Mouse (Mus musculus) megakaryocyte progenitor cell, adult 5-6 weeks (primary cell): Measurements from ENCODE around the gene Myo1b. TPM values are rescaled to one million over a fixed set of nuclear protein-coding genes. Genes with fewer than 3 reads are reported as not detected.

Experiments
- ATAC-seq: replicated peaks from 2 replicates; pipeline ENCODE4 v1.8.0; 2016; ENCODE audit warnings: mild to moderate bottlenecking, moderate TSS enrichment, inconsistent platforms; ENCODE audit not compliant: poor library complexity
- total RNA-seq, 2 experiments: library from RNA; stranded (forward) in 1 of 2; stranded (reverse) in 1 of 2; fragments of 157-497, 149-512 nt in 1 of 2; fragments of 200-1000 nt in 1 of 2; gene quantifications; 2 replicates each; pipeline versions ENCODE4 v1.2.3 to v1.2.4; 2015 to 2017

Myo1b gene
- total RNA-seq (2015) (2.0 and 3.3 TPM in 2 replicates), total RNA-seq (2017) (5.2 and 5.8 TPM in 2 replicates)

- peak; percentile 72 for ATAC-seq
These were observed at the start of gene Myo1b for GRCm38 (mm10) chr1:51915576-51916156. Gene Myo1b (minus strand): TSS chr1:51916071.

GRCm38 (mm10) chr1:51964647-51965046 is 48.8 kb upstream of the Myo1b start:
- peak; percentile 80 for ATAC-seq

- no peak for ATAC-seq
These were observed 31.2 kb upstream of the Myo1b start for GRCm38 (mm10) chr1:51947116-51947515.

- ATAC-seq = peak; percentile 86
These were observed 28.9 kb upstream of the Myo1b start for GRCm38 (mm10) chr1:51944755-51945154.

GRCm38 (mm10) chr1:51938357-51938756 is 22.5 kb upstream of the Myo1b start:
- ATAC-seq = peak; percentile 25; the same call in 1 of the 2 replicates

GRCm38 (mm10) chr1:51935006-51935405 is 19.1 kb upstream of the Myo1b start:
- ATAC-seq = no peak

- ATAC-seq = peak; percentile 80
These were observed 18.5 kb upstream of the Myo1b start for GRCm38 (mm10) chr1:51934176-51934924.

- no peak for ATAC-seq
These were observed 17.0 kb upstream of the Myo1b start for GRCm38 (mm10) chr1:51932826-51933225.

GRCm38 (mm10) chr1:51931561-51931960 is 15.7 kb upstream of the Myo1b start:
- no peak for ATAC-seq

- ATAC-seq = peak; percentile 73
These were observed 14.7 kb upstream of the Myo1b start for GRCm38 (mm10) chr1:51930584-51930983.

- no peak for ATAC-seq
These were observed 13.7 kb upstream of the Myo1b start for GRCm38 (mm10) chr1:51929557-51929956.

- no peak for ATAC-seq
These were observed 6.9 kb upstream of the Myo1b start for GRCm38 (mm10) chr1:51922820-51923219.

- ATAC-seq = no peak
These were observed 405 bp upstream of the Myo1b start for GRCm38 (mm10) chr1:51916276-51916675.

GRCm38 (mm10) chr1:51915051-51915575 is 758 bp downstream of the Myo1b start:
- ATAC-seq = peak; percentile 42

GRCm38 (mm10) chr1:51914095-51914494 is 1.8 kb downstream of the Myo1b start:
- no peak for ATAC-seq

GRCm38 (mm10) chr1:51913071-51913814 is 2.6 kb downstream of the Myo1b start:
- ATAC-seq = no peak

- no peak for ATAC-seq
These were observed 4.5 kb downstream of the Myo1b start for GRCm38 (mm10) chr1:51911331-51911730.

GRCm38 (mm10) chr1:51909204-51909603 is 6.7 kb downstream of the Myo1b start:
- no peak for ATAC-seq

- ATAC-seq = peak; percentile 39
These were observed 8.1 kb downstream of the Myo1b start for GRCm38 (mm10) chr1:51907821-51908220.

- ATAC-seq = no peak
These were observed 9.5 kb downstream of the Myo1b start for GRCm38 (mm10) chr1:51906206-51906906.

- no peak for ATAC-seq
These were observed 10.8 kb downstream of the Myo1b start for GRCm38 (mm10) chr1:51905073-51905472.
